Comparison of ENCODE assay signal across 22 mouse cellular contexts in the genomic region with DNA sequence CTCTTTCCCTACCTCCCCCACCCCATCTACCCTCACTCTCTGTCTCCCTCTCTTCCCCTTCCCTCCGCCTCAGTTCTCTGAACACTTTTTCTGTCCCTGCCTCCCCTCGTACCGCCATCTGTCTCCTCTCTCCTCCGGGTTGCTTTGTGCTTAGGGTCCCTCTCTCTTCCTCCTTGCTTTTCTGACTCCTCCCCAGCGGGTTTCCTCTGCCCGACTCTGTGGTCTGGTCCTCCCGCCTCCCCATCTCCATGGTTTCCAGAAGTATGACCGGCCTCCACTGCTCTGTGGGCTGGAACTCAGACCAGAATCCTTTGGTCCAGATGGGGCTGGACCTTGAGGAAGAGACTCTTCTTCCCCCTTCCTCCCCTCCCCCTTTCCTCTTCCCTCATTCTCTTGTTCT. TPM values are rescaled to one million over a fixed set of nuclear protein-coding genes. Genes with fewer than 3 reads are reported as not detected.
A peak's percentile ranks its signal among the peaks of the same experiment; 100 is the strongest.
DNase-seq lines count a peak whose midpoint lies in the region; ATAC-seq and TF ChIP-seq lines count a peak whose summit lies in the region.
"Had no signal": no experiment of that assay in that cellular context is flagged by ENCODE, and none has a peak within 500 bp of the region (broad histone marks: within the 10 kb centered on the region; RNA-seq: fewer than 3 reads in every experiment).

No protein-coding gene starts in this region.

- no peaks in the 10 kb centered on the region for H3K36me3 ChIP-seq in neural tube, embryonic 11.5 days (ENCODE audit: control insufficient read depth, insufficient read depth, low read length)
- H3K36me3 ChIP-seq in embryonic facial prominence, embryonic 12.5 days, result no peaks in the 10 kb centered on the region
- H3K36me3 ChIP-seq in hindbrain, postnatal 0 days (ENCODE audit: insufficient read depth, low read length), result no peaks in the 10 kb centered on the region
- H3K36me3 ChIP-seq in myocyte (ENCODE audit: control insufficient read depth, insufficient read depth), result no peaks in the 10 kb centered on the region
- H3K36me3 ChIP-seq: stomach, embryonic 15.5 days had no signal

- no peak overlapping the region for H3ac ChIP-seq in myocyte (ENCODE audit: control insufficient read depth, insufficient read length)

- TF ChIP-seq POLR2A in myocyte (IDR thresholded peaks at IDR 0.05; ENCODE audit: insufficient read length, low read depth), result no peak

- peak overlapping the region; percentile 58; the same call in 1 of the 2 replicates for H3K27ac ChIP-seq in neural tube, embryonic 11.5 days (ENCODE audit: low read depth, low read length)
- H3K27ac ChIP-seq in embryonic facial prominence, embryonic 12.5 days, result peak overlapping the region; percentile 37; the same call in 1 of the 2 replicates
- H3K27ac ChIP-seq in hindbrain, postnatal 0 days, result no peak overlapping the region
- H3K27ac ChIP-seq: kidney, postnatal 0 days; stomach, embryonic 15.5 days had no signal

- H3K79me2 ChIP-seq in myocyte (ENCODE audit: control insufficient read depth, insufficient read depth), result no peaks in the 10 kb centered on the region

- no peaks in the 10 kb centered on the region for H3K9me3 ChIP-seq in neural tube, embryonic 11.5 days (ENCODE audit: control insufficient read depth, low read length)
- H3K9me3 ChIP-seq in embryonic facial prominence, embryonic 12.5 days, result no peaks in the 10 kb centered on the region
- no peaks in the 10 kb centered on the region for H3K9me3 ChIP-seq in hindbrain, postnatal 0 days (ENCODE audit: low read length)
- H3K9me3 ChIP-seq: stomach, embryonic 15.5 days had no signal

- 0% methylated on average over 8 of the region's 8 CpGs for WGBS in neural tube, embryonic 11.5 days
- WGBS in embryonic facial prominence, embryonic 12.5 days, result 1% methylated on average over 8 of the region's 8 CpGs
- 9% methylated on average over 8 of the region's 8 CpGs for WGBS in hindbrain, postnatal 0 days

- peak overlapping the region; percentile 36 for H3K9ac ChIP-seq in neural tube, embryonic 11.5 days (ENCODE audit: low read length)
- H3K9ac ChIP-seq in embryonic facial prominence, embryonic 12.5 days, result peak overlapping the region; percentile 15; the same call in 1 of the 2 replicates
- H3K9ac ChIP-seq in hindbrain, postnatal 0 days (replicated peaks; ENCODE audit: low read length), result no peak overlapping the region
- H3K9ac ChIP-seq: lung, embryonic 14.5 days; stomach, embryonic 15.5 days had no signal

- peak overlapping the region; percentile 35 for H3K4me2 ChIP-seq in neural tube, embryonic 11.5 days (ENCODE audit: low read depth)
- H3K4me2 ChIP-seq in embryonic facial prominence, embryonic 12.5 days (replicated peaks), result peak overlapping the region; percentile 22; the same call in 1 of the 2 replicates
- no peak overlapping the region; the same call in 1 of the 2 replicates for H3K4me2 ChIP-seq in hindbrain, postnatal 0 days (ENCODE audit: low read depth, low read length)
- peak overlapping the region; percentile 57 for H3K4me2 ChIP-seq in myocyte (ENCODE audit: low read depth)
- H3K4me2 ChIP-seq: heart, embryonic 11.5 days; lung, embryonic 14.5 days; stomach, embryonic 15.5 days had no signal

- no peak for DNase-seq in neural tube, embryonic 11.5 days (ENCODE audit: low spot score)
- DNase-seq in neural tube, embryonic 10.5 days (ENCODE audit: extremely low spot score, low spot score), result no peak
- no peak for DNase-seq in hindbrain, postnatal 0 days (ENCODE audit: low spot score)
- DNase-seq in right cerebral cortex, postnatal 25 days, result no peak
- DNase-seq in gastrocnemius, adult 18-20 months (ENCODE audit: low spot score), result no peak
- DNase-seq: adrenal gland, postnatal 10 days; cerebellum, adult 9-10 months; lung, embryonic 14.5 days; spleen, adult 18-20 months; thymus, postnatal 25 days had no signal

- TF ChIP-seq CTCF in hindbrain, postnatal 0 days (IDR thresholded peaks at IDR 0.05; ENCODE audit: low read depth), result no peak

- H3K27me3 ChIP-seq in neural tube, embryonic 11.5 days (ENCODE audit: control insufficient read depth, insufficient read depth, low read length), result peaks cover 53% of the 10 kb centered on the region
- peaks cover 97% of the 10 kb centered on the region for H3K27me3 ChIP-seq in embryonic facial prominence, embryonic 12.5 days
- peaks cover 57% of the 10 kb centered on the region for H3K27me3 ChIP-seq in hindbrain, postnatal 0 days (ENCODE audit: insufficient read depth, low read length)
- H3K27me3 ChIP-seq in myocyte (ENCODE audit: control insufficient read depth, insufficient read depth, insufficient read length), result peaks cover 18% of the 10 kb centered on the region

- peak; percentile 28; the same call in 1 of the 2 replicates for ATAC-seq in neural tube, embryonic 11.5 days (ENCODE audit: insufficient read depth, low FRiP score, low TSS enrichment)
- no peak for ATAC-seq in embryonic facial prominence, embryonic 12.5 days (ENCODE audit: insufficient number of reproducible peaks, insufficient read depth, low FRiP score, low TSS enrichment)
- 0 out of 2 replicates have a peak, but pooled peaks have one; percentile 30 for ATAC-seq in hindbrain, postnatal 0 days
- no peak for ATAC-seq in monocyte, adult 5-6 weeks (replicated peaks; ENCODE audit: insufficient number of reproducible peaks, low FRiP score, low TSS enrichment, poor library complexity, severe bottlenecking)
- ATAC-seq: intestine, embryonic 16.5 days had no signal

- H3K4me3 ChIP-seq in neural tube, embryonic 11.5 days (ENCODE audit: low read depth, low read length), result no peak overlapping the region
- H3K4me3 ChIP-seq in embryonic facial prominence, embryonic 12.5 days, result no peak overlapping the region
- H3K4me3 ChIP-seq in hindbrain, postnatal 0 days (ENCODE audit: low read length), result no peak overlapping the region
- H3K4me3 ChIP-seq in myocyte, result no peak overlapping the region
- H3K4me3 ChIP-seq: erythroblast, embryonic 14.5 days; stomach, embryonic 15.5 days had no signal

- peaks cover 39% of the 10 kb centered on the region for H3K4me1 ChIP-seq in neural tube, embryonic 11.5 days (ENCODE audit: control insufficient read depth, insufficient read depth, low read length)
- peaks cover 8% of the 10 kb centered on the region for H3K4me1 ChIP-seq in embryonic facial prominence, embryonic 12.5 days
- no peaks in the 10 kb centered on the region for H3K4me1 ChIP-seq in hindbrain, postnatal 0 days (ENCODE audit: insufficient read depth, low read length)

TF ChIP-seq in myocyte, 11 proteins besides CTCF, POLR2A, EP300 and RAD21:
- no peak for TF ChIP-seq SRF (IDR thresholded peaks at IDR 0.05; ENCODE audit: control insufficient read depth, insufficient read length, low read depth)
- TF ChIP-seq POLR2AphosphoS2 (IDR thresholded peaks at IDR 0.05; ENCODE audit: insufficient read length, low read depth), result no peak
- no peak for TF ChIP-seq CEBPB (IDR thresholded peaks at IDR 0.05; ENCODE audit: insufficient read depth, poor library complexity, severe bottlenecking)
- TF ChIP-seq USF1 (IDR thresholded peaks at IDR 0.05; ENCODE audit: low read depth), result no peak
- TF ChIP-seq REST (IDR thresholded peaks at IDR 0.05; ENCODE audit: insufficient read depth, insufficient read length), result no peak
- TF ChIP-seq TCF3 (IDR thresholded peaks at IDR 0.05; ENCODE audit: insufficient read length, low read depth), result no peak
- TF ChIP-seq MYOG (IDR thresholded peaks at IDR 0.05; ENCODE audit: control insufficient read depth in 1 of 3, insufficient read depth in 1 of 3, insufficient read length in 2 of 3, low read depth in 2 of 3), result no peak
- TF ChIP-seq MYOD1 (IDR thresholded peaks at IDR 0.05; ENCODE audit: control insufficient read depth in 1 of 3, insufficient read length in 2 of 3, low read depth in 2 of 3), result no peak

RNA-seq across cellular contexts. Expression of a gene that starts 2.9 kb away (rescaled TPM):
- polyA plus RNA-seq in neural tube, embryonic 11.5 days (2014; fragmentation: Nextera tagmentation; extraction: Ambion mirVana), result 3.4 and 3.8 TPM in 2 replicates
- polyA plus RNA-seq in embryonic facial prominence, embryonic 12.5 days (2016; fragmentation: Nextera tagmentation; extraction: Ambion mirVana), result 1.3 and 1.4 TPM in 2 replicates
- 2.6 and 3.6 TPM in 2 replicates for total RNA-seq in hindbrain, postnatal 0 days (2014; rRNA removed)
- 0.30 and 0.41 TPM in 2 replicates for polyA plus RNA-seq in hindbrain, postnatal 0 days (2015; fragmentation: Nextera tagmentation; extraction: Ambion mirVana)
- 0.37 TPM for polyA plus RNA-seq in myocyte (2012; fragmentation: generic; extraction: Trizol)
- total RNA-seq in monocyte, adult 5-6 weeks (2017), result not detected in 3 replicates
- 1 to 10 TPM; 1.1 to 1.5 TPM for total RNA-seq in gastrocnemius, adult 18-20 months (2021)
- total RNA-seq: heart, postnatal 25 days; left cerebral cortex, postnatal 10 days; megakaryocyte progenitor cell, adult 5-6 weeks; MEL had no signal
- polyA plus RNA-seq: erythroblast, embryonic 14.5 days; intestine, embryonic 16.5 days; kidney, postnatal 0 days; lung, embryonic 14.5 days had no signal

Comparison
In these comparisons a context has a peak if more than half of its experiments do, and no peak if none do; other contexts are left out.
1. ATAC-seq: peak in neural tube, embryonic 11.5 days (single experiment) and hindbrain, postnatal 0 days (single experiment); none in embryonic facial prominence, embryonic 12.5 days (single experiment) and monocyte, adult 5-6 weeks (single experiment).